Mouse (Mus musculus) bone marrow, adult 2 months (tissue): ENCODE results near the gene Arhgap6.

Experiments used
- CTCF ChIP-seq: fragments of 200-500 bp; IDR thresholded peaks from 2 replicates; pipeline ENCODE4 v1.5.1; 2011; ENCODE audit warnings: low read length, control low read depth; ENCODE audit not compliant: control insufficient read depth, insufficient read depth
- POLR2A ChIP-seq: fragments of 200-500 bp; IDR thresholded peaks from 2 replicates; pipeline ENCODE4 v1.6.1; 2011; ENCODE audit warnings: low read depth, mild to moderate bottlenecking, control low read depth, low read length, borderline replicate concordance; ENCODE audit not compliant: control insufficient read depth

- TF ChIP-seq POLR2A (no peak), CTCF (no peak)
Measured at GRCm38 (mm10) chrX:168907586-168907985, 112.7 kb downstream of the Arhgap6 start.
